Mouse (Mus musculus): ENCODE data around the gene Supt3.
A peak's percentile ranks its signal among the peaks of the same experiment; 100 is the strongest.

Supt3 gene

DNA sequence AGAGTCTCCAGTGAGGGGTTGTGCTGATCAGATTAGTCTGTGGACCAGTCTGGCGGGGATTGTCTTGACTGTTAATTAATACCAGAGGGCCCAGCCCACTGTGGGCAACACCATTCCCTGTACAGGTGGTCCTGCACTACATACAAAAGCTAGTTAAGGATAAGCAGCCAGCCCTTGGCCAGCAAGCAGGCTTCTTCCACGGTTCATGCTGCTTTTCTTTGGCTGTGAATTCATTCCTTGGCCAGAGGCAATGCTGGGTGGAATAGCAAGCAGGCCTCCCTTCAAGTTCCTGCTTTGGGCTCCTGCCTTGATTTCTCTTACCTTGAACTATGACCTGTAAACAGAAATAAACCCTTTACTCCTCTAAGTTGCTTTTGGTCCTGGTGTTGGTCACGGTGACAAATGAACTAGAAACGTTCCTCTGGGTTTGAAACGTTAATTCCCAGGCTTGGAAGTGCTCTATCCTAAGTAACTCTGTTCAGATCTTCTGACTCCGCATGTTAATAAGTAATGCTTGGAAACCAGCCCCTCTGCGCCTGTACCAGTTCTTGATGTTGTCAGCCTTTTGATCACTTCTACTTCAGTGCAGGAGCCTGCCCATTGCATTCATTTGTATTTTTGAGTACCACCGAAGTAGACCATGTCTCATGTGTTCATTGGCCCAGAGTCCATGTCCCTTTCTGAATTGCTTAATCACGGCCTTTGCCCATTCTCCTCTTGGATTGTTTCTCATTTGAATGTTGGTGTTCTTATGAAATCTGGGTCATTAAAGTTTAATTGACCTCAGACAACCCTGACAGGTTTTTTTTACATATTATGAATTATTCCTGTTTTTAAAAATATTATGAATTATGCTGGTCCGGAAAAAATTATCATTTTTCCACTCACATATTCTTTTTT lies 356.8 kb downstream of the Supt3 start:
- DNase-seq: peak; percentile 44

DNA sequence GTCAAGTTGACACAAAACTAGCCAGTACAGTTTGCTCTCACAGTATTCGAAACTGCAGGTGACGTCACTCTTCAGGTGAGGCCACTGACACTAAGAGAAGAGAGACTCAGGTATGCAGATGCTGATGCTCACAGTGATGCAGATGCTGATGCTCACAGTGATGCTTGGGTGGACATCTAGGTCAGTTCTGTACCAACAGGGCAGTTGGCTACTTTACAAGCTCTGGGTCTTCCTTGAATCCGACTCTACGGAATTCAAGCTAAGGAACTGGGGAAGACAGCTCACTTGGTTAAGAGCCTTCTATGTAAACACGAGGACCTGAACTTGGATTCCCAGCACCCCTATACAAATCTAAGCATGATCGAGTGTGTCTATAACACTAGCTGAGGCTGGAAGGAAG lies 359.5 kb downstream of the Supt3 start:
- DNase-seq: peak; percentile 23

GRCm38 (mm10) chr17:45143043-45143442 lies 366.1 kb downstream of the Supt3 start:
- DNase-seq: peak; percentile 44

DNA sequence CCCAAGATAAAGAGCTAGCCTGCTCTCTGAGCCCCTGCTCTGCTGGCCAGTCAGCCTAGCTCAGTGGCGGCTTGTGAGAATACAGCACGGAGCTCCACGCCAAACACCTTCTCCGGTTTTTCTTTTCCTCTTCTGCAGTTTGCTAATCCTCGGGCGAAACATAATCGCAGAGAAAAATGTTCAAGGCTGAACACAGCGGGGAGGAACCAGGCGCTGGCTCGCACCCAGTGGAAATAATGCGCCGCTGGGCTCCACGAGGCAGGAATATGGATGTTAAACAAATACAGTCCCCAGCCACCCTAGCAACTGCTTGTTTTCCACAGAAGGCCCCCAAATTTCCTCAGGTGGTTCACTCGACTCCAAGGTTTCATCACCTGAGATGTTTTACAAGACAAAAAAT lies 367.7 kb downstream of the Supt3 start:
- DNase-seq: no peak

- no peak for DNase-seq
Measured at GRCm38 (mm10) chr17:45151312-45151929, 374.5 kb downstream of the Supt3 start.

DNA sequence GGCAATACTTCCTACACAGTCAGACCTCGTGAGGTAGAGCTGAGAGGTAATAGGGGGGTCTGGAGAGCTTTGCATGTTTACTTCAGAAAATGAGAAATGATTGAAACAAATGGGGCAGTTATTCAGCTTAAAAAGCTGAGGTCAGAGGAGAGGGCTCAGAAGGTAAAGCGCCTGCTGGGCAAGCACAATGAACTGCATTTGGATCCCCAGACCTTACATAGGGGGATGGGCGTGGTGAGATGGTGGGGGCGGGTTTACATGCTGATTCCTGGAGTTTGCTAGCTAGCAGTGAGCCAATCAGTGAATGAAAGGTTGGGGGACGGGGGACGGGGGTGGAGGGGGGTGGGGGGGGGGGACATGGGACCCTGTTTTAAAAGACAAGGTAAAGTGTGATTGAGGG lies 376.8 kb downstream of the Supt3 start:
- no peak for DNase-seq

DNA sequence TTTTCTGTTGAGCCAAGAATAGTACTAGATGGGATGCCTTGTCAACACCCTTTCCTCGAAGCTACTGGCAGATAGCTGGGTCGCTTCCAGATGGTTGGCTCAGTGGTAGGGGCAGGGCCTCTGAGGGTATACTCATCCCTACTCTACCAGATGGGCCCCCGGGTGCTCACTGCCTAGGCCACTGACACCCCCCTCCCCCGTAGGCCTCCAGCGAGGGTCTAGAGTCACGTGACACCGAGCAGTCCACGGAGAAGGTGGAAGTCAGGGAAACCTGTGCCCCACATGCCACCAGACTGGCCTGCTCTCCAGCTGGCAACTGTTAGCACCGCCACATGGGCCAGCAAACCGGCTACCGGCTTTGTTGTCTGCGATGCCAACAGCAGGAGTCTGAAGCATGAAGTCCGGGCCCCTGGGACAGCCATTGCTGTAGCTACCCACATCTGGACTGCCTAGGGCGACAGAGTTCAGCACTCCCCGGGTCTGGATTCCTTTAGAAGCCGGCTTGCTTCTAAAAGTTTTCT lies 381.3 kb downstream of the Supt3 start:
- no peak for DNase-seq

DNA sequence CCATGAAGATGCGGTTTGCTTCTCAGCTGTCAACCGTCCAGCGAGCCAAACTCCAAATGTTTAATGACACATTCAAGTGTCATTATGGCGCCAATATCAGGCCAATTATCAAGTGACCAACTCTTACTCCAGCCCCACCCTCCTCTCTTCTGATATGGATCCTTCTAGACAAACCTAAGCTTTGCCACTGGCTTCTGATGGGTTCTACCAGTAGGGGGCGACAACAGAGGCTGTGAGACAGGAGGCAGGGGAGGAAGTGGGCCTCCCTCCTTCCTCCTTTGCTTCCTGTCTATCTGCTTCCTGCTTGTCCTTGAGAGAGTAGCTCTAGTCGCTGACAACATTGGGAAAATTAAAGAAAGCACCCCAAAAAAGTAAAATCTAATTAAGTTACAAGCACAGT lies 383.7 kb downstream of the Supt3 start:
- no peak for DNase-seq

- DNase-seq: no peak
Measured at GRCm38 (mm10) chr17:45165741-45166140, 388.8 kb downstream of the Supt3 start.
